Mouse (Mus musculus) forebrain, embryonic 15.5 days (tissue): Measurements from ENCODE around the gene Tmem126b. TPM values are rescaled to one million over a fixed set of nuclear protein-coding genes. Genes with fewer than 3 reads are reported as not detected.
A peak's percentile ranks its signal among the peaks of the same experiment; 100 is the strongest.

Source experiments
- ATAC-seq: fragments of 200-750 bp; cut with Nextera tagmentation; replicated peaks from 2 replicates; pipeline ENCODE4 v1.8.0; 2017; ENCODE audit warnings: mild to moderate bottlenecking, moderate TSS enrichment, moderate library complexity
- H3K27ac ChIP-seq: fragments of 300-500 bp; sonication (generic); replicated peaks from 2 replicates; pipeline ENCODE4 v1.5.1; 2015; ENCODE audit warnings: mild to moderate bottlenecking, inconsistent platforms
- H3K27me3 ChIP-seq: fragments of 300-500 bp; sonication (generic); 2 replicates; pipeline ENCODE4 v1.6.1; 2015; ENCODE audit warnings: inconsistent platforms
- H3K36me3 ChIP-seq: fragments of 300-500 bp; sonication (generic); 2 replicates; pipeline ENCODE4 v1.6.1; 2015; ENCODE audit warnings: mild to moderate bottlenecking, inconsistent platforms
- H3K4me1 ChIP-seq: fragments of 300-500 bp; sonication (generic); 2 replicates; pipeline ENCODE4 v1.6.1; 2015; ENCODE audit warnings: inconsistent platforms
- H3K4me2 ChIP-seq: fragments of 300-500 bp; sonication (generic); replicated peaks from 2 replicates; pipeline ENCODE4 v1.6.1; 2015; ENCODE audit warnings: mild to moderate bottlenecking, inconsistent platforms
- H3K4me3 ChIP-seq: fragments of 300-500 bp; sonication (generic); 2 replicates; pipeline ENCODE4 v1.5.1; 2015; ENCODE audit warnings: mild to moderate bottlenecking, inconsistent platforms
- H3K9ac ChIP-seq: fragments of 300-500 bp; sonication (generic); replicated peaks from 2 replicates; pipeline ENCODE4 v1.6.1; 2015; ENCODE audit warnings: mild to moderate bottlenecking, inconsistent platforms
- H3K9me3 ChIP-seq: fragments of 300-500 bp; sonication (generic); 2 replicates; pipeline ENCODE4 v1.6.1; 2016; ENCODE audit warnings: inconsistent platforms
- WGBS: fragments of 180-500 bp; shearing (Covaris S2); methylation state at CpG from one replicate; pipeline ENCODE4 v1.1.7; 2015; ENCODE audit warnings: mixed read lengths; 5-methylcytosine and 5-hydroxymethylcytosine counted together
- polyA plus RNA-seq: library from polyadenylated mRNA; unstranded; fragments of >200 nt; fragmentation: Nextera tagmentation; extraction: Ambion mirVana; gene quantifications from 2 replicates; pipeline ENCODE4 v1.2.1, GENCODE M21; 2015

Tmem126b gene
- polyA plus RNA-seq = 33.1 and 34.9 TPM in 2 replicates

DNA sequence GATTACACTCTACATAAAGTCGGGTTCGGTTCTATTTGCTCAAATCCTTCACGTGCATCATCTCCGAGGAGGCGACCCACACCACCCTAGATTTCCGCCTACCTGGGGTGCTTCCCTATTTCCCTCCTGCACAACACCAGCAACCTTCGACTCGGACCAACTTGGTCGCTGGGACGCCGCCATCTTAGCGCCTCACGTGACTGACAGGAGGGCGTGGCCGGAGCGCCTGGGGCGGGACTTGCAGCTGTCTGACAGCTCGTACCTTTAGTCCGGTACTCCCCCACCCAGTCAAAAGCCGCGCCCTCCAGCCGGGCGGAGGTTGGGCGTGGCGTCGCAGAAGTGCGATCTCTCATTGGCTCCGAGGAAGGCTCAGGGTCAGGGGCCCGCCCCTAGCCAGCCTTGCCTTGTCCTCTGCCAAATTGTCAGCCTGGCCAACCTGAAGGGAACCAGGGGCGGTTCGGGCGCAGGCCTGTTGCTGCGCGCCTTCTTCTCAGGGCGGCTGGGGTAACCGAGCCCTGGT, at the start of gene Tmem126b:
Gene Tmem126b, minus strand, starts transcription at position 209 of the 520 bp plus-strand sequence.
- Histone ChIP-seq H3K9ac (peak within 1 kb of the TSS; percentile 59), H3K36me3 (no peaks in the 10 kb centered on the region), H3K27me3 (no peaks in the 10 kb centered on the region), H3K4me1 (peaks cover 16% of the 10 kb centered on the region), H3K9me3 (no peaks in the 10 kb centered on the region), H3K4me2 (peak within 1 kb of the TSS; percentile 66), H3K4me3 (peak within 1 kb of the TSS; percentile 65), H3K27ac (peak within 1 kb of the TSS; percentile 81)
- under 1% methylated on average over 35 of the region's 36 CpGs for WGBS
- ATAC-seq = peak; percentile 100

DNA sequence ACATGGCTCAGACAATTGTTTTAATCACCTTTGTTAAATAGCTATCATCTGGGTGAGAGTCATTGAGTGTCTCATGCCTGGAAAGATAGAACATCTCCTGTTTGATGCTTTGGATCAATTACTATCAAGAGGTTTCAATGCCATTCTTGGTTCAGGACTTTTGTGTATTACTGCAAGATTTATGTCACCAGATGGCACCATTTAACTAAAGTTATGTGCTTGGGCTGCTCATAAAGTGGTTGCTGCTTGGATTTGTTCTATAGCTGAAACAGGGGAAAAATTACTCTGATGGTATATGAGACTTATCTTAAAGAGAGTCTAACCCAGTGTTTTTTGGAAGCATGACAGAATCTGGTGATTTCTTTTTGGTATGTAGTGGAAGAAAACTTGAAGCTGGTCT, 36.5 kb upstream of the Tmem126b start:
- Histone ChIP-seq H3K36me3 (no peaks in the 10 kb centered on the region), H3K9me3 (no peaks in the 10 kb centered on the region), H3K9ac (no peak overlapping the region), H3K4me3 (no peak overlapping the region), H3K27ac (no peak overlapping the region), H3K4me2 (no peak overlapping the region), H3K27me3 (no peaks in the 10 kb centered on the region), H3K4me1 (no peaks in the 10 kb centered on the region)
- ATAC-seq = peak; percentile 75

DNA sequence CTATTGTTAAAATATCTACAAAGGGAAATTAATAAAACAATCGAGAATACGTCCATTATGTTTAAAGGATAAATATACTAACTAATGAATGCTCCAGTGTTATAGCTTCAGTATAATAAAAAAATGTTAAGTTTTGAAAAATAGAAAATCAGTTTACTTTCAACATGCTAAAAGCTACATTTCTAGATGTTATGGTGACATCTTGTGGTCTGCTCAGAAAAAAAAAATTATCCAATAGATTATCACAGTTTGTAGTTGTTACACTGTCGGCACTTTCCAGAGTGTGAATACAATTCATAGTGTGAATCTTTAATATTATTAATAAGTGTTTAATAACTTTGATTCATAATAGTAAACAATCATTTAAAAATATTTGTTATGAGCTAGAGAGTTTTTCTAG, 32.3 kb upstream of the Tmem126b start:
- 74% methylated on average over 3 of the region's 3 CpGs for WGBS
- H3K27me3 ChIP-seq = no peaks in the 10 kb centered on the region
- no peaks in the 10 kb centered on the region for H3K4me1 ChIP-seq
- no peak overlapping the region for H3K4me2 ChIP-seq
- no peak overlapping the region for H3K27ac ChIP-seq
- no peaks in the 10 kb centered on the region for H3K9me3 ChIP-seq
- H3K9ac ChIP-seq = no peak overlapping the region
- no peak for ATAC-seq
- no peaks in the 10 kb centered on the region for H3K36me3 ChIP-seq
- H3K4me3 ChIP-seq = no peak overlapping the region

DNA sequence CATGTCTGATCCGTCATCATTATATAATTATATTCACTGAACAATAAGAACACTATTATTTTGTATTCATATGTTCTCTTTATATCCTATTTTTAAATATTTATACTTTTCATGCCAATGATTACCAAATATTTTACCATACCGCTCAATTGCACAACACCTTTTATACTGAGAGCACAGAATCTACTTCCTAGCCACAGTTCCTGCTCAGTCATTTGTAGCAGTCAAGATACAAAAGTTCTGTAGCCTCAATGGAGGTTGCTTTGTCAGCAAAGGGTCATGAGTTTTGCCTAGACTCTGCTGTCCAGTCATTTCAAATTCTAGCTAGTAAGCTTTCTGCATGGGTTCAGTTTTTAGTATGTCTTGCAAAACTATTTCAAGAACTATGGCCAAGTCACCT, 6.8 kb upstream of the Tmem126b start:
- no peak overlapping the region for H3K4me3 ChIP-seq
- no peak overlapping the region for H3K4me2 ChIP-seq
- H3K27me3 ChIP-seq = no peaks in the 10 kb centered on the region
- WGBS = 95% methylated on average over 2 of the region's 2 CpGs
- H3K27ac ChIP-seq = no peak overlapping the region
- H3K9me3 ChIP-seq = no peaks in the 10 kb centered on the region
- ATAC-seq = no peak
- no peaks in the 10 kb centered on the region for H3K4me1 ChIP-seq
- H3K9ac ChIP-seq = no peak overlapping the region
- no peaks in the 10 kb centered on the region for H3K36me3 ChIP-seq

DNA sequence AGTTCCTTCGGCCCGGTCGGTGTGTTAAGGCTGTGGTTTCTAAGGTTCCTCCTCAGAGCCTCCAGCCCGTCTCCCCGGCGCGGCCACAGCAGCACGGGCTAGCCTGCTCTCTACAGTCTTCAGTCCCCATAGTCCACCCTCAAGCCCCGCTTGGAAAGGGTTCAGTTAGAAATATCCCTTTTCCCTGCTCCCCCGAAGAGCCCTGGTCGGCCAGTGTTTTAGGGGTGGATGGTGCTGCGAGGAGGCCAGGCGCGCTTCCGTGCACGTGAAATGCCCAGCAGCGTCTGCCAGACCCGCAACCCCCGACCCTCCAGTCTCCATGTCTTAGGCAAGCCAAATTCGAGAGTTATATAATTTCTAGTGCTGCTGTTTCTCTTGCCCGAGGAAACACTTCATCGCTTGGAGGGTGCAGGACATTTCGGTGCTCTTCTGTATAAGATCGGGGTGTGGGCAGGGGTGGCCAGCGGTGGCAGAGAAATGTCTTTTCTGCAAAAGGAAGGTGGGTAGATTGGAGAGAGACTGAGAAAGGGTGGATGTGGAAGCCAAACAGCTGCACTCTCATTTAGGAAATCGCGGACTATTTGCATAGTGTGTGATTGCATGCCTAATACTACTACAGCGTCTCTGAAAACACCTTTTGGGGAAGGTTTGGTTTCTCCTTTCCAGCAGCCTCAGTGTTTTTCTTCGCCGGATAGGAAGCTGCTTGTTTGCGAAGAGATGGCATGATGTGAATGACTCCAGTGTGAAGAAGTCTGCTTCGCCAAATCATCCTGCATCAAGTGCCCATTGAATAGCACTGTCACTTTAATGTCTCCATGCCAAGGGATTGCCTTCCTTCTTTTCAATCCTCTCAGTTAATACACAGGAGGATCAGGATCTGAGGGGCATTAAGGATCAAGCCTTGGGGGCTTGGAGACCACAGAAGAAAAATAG, 778 bp upstream of the Tmem126b start, which contains the start of gene Dlg2:
Gene Dlg2, plus strand, starts transcription at position 360 of the 933 bp plus-strand sequence.
- H3K9me3 ChIP-seq = no peaks in the 10 kb centered on the region
- peak within 1 kb of the TSS; percentile 81 for H3K27ac ChIP-seq
- peak within 1 kb of the TSS; percentile 59 for H3K9ac ChIP-seq
- no peaks in the 10 kb centered on the region for H3K36me3 ChIP-seq
- H3K4me3 ChIP-seq = peak within 1 kb of the TSS; percentile 65
- H3K4me2 ChIP-seq = peak within 1 kb of the TSS; percentile 66
- WGBS = under 1% methylated on average over 32 of the region's 32 CpGs
- peaks cover 16% of the 10 kb centered on the region for H3K4me1 ChIP-seq
- ATAC-seq = no peak
- no peaks in the 10 kb centered on the region for H3K27me3 ChIP-seq

DNA sequence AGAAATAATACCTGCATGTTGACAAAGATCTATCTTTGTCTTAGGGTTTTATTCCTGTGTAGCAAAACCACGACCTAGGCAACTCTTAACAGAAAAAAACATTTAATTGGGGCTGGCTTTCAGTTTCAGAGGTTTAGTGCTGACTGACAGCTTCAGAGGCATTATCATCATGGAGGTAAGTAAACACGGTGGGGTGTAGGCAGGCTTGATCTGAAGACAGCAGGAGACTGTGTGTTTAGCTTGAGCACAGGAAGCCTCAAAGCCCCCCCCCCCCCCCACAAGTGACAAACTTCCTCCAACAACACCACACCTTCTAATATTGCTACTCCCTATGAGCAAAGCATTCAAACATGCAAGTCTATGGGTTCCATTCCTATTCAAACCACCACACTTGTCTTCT, 2.3 kb downstream of the Tmem126b start:
- no peak overlapping the region for H3K9ac ChIP-seq
- ATAC-seq = no peak
- H3K27me3 ChIP-seq = no peaks in the 10 kb centered on the region
- no peak overlapping the region for H3K4me3 ChIP-seq
- H3K4me2 ChIP-seq = no peak overlapping the region
- WGBS = 65% methylated on average over 2 of the region's 2 CpGs
- no peak overlapping the region for H3K27ac ChIP-seq
- no peaks in the 10 kb centered on the region for H3K9me3 ChIP-seq
- peaks cover 16% of the 10 kb centered on the region for H3K4me1 ChIP-seq
- peaks cover 9% of the 10 kb centered on the region for H3K36me3 ChIP-seq

DNA sequence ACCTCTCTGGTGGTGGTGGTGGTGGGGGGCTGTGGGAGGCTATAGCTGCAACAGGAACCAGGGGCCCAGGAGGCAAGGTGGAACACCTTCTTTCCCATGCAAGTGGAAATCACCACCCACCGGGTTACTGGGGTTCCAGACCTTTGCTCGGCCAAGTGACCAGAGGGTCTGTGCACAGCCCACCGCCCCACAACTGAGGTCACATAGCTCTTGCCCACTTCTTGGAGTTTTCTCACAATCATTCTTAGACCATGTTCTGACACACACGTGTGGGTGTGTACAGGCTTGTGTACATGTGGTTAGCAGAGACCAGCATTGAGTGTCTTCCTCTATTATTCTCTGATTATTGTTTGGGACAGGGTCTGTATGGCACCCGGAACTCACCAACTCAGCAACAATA, 14.4 kb downstream of the Tmem126b start:
- H3K36me3 ChIP-seq = no peaks in the 10 kb centered on the region
- ATAC-seq = no peak
- H3K4me3 ChIP-seq = no peak overlapping the region
- no peak overlapping the region for H3K9ac ChIP-seq
- no peaks in the 10 kb centered on the region for H3K27me3 ChIP-seq
- no peak overlapping the region for H3K4me2 ChIP-seq
- 95% methylated on average over 5 of the region's 5 CpGs for WGBS
- no peak overlapping the region for H3K27ac ChIP-seq
- H3K9me3 ChIP-seq = no peaks in the 10 kb centered on the region
- peaks cover 10% of the 10 kb centered on the region for H3K4me1 ChIP-seq

DNA sequence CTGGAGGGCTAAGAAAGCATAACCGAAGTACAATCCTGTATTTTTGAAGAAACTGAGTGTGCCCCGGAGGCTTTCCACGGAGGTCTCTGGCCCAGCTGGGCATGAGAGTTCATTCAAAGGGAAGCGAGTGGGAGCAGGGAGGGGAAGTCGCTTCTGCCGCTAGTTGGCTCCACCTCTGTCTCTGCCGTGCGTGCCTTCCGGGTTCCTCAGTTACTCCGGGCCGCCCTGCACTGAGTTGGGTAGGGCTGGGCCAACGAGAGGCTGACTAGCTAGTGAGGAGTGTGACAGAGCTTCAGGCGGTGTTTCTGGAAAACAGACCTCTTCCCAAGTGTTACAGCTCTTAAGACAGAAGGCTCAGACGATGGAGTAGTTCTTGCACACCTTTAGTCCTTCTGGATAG, 14.9 kb downstream of the Tmem126b start:
- H3K27ac ChIP-seq = no peak overlapping the region
- H3K4me2 ChIP-seq = no peak overlapping the region
- no peak overlapping the region for H3K9ac ChIP-seq
- H3K4me1 ChIP-seq = peaks cover 15% of the 10 kb centered on the region
- no peaks in the 10 kb centered on the region for H3K27me3 ChIP-seq
- ATAC-seq = no peak
- H3K4me3 ChIP-seq = no peak overlapping the region
- H3K36me3 ChIP-seq = no peaks in the 10 kb centered on the region
- 18% methylated on average over 14 of the region's 14 CpGs for WGBS
- no peaks in the 10 kb centered on the region for H3K9me3 ChIP-seq

DNA sequence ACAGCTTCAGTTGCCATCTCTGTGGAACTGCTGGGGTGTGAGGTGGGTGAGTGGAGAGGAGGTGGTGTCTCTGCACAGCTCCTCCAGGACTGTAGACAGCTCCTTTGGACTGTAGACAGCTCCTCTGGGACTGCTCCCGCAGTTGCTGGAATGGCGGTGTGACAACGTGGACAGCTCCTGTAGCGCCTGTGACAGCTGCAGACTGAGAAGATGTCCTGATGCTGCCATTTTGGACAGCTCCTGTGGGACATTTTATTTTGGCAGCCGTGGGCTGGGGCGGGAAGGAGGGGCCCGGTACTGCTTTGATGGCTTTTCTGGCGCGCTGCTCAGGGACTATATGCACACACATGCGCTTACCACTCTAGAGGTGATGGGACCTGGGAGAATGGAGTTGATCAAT, 15.5 kb downstream of the Tmem126b start:
- Histone ChIP-seq H3K9me3 (no peaks in the 10 kb centered on the region), H3K27ac (no peak overlapping the region), H3K36me3 (no peaks in the 10 kb centered on the region), H3K4me2 (no peak overlapping the region), H3K4me3 (no peak overlapping the region), H3K4me1 (peaks cover 19% of the 10 kb centered on the region), H3K9ac (no peak overlapping the region), H3K27me3 (no peaks in the 10 kb centered on the region)
- no peak for ATAC-seq
- WGBS = 64% methylated on average over 10 of the region's 10 CpGs

DNA sequence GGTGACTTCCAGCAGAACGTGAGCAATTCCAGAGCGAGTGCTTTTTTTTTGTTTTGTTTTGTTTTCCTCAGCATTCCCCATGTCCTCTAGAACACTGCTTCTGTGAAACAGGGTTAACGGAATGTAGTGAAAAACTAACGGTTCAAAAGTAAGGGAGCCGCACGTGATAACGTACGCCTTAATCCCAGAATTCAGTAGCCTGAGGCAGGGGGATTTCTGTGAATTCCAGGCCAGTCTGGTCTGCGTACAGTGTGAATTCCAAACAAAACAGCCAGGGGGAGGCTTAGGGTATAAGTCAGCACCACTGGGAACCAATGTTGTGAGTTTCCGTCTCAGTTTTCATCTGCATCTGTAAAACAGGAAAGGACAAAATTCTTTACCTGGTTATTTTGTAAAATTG, 18.3 kb downstream of the Tmem126b start:
- H3K27ac ChIP-seq = peak overlapping the region; percentile 87
- no peaks in the 10 kb centered on the region for H3K27me3 ChIP-seq
- H3K9me3 ChIP-seq = no peaks in the 10 kb centered on the region
- H3K4me2 ChIP-seq = peak overlapping the region; percentile 53
- H3K4me1 ChIP-seq = peaks cover 19% of the 10 kb centered on the region
- peak overlapping the region; percentile 69 for H3K4me3 ChIP-seq
- WGBS = 12% methylated on average over 10 of the region's 10 CpGs
- peak overlapping the region; percentile 92 for H3K9ac ChIP-seq
- ATAC-seq = peak; percentile 75
- peaks cover 18% of the 10 kb centered on the region for H3K36me3 ChIP-seq

DNA sequence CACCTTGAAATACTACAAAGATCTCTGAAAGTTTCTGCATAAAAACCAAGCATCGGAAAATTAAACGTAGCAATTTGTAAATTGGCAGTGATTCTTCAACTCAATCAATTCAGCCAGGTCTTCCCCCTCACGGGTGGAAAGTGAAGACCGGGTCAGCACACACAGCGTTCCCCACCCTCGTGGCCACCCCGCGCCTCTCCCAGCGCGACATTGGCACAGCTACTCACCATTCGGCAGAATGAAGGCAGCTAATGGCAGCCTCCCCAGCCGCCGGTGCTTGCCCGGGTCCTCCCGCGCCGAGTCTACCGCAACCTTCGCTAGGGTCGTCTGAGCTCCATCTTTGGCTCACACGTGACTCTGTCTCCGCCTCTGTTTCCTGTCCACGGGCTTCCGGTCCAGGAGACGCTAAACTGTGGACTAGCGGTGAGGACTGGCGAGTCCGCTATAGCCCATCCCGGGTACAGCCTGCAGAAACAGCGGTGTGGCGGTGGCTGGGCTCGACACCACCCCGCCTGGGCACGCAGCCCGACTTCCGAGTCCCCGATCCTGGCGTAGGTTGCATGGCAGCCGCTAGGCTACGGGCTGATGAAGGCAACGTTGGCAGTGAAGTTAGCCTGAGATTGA, 18.8 kb downstream of the Tmem126b start, which contains the start of gene Tmem126a:
Gene Tmem126a, minus strand, starts transcription at position 385 of the 624 bp plus-strand sequence.
- Histone ChIP-seq H3K27ac (peak within 1 kb of the TSS; percentile 87), H3K4me1 (peaks cover 19% of the 10 kb centered on the region), H3K9me3 (no peaks in the 10 kb centered on the region), H3K27me3 (no peaks in the 10 kb centered on the region), H3K4me3 (peak within 1 kb of the TSS; percentile 69), H3K4me2 (peak within 1 kb of the TSS; percentile 53), H3K36me3 (peaks cover 18% of the 10 kb centered on the region), H3K9ac (peak within 1 kb of the TSS; percentile 92)
- WGBS = under 1% methylated on average over 41 of the region's 41 CpGs
- peak; percentile 99 for ATAC-seq
